Mouse (Mus musculus) spleen, embryonic (tissue): ENCODE results near the gene Nhs.

Experiments used
- CTCF ChIA-PET: fragments of 350-600 bp; sonication (Branson Sonifier 250); formaldehyde crosslinking; loops from one replicate; lab custom pipeline; 2022; lab: Charles Lee

The Nhs gene

GRCm38 (mm10) chrX:162159637-162160611 is at the start of gene Nhs:
Gene Nhs (minus strand): TSS chrX:162159730.
- CTCF ChIA-PET, result no interaction called here

- CTCF ChIA-PET, result no interaction called here
These were observed 46.9 kb upstream of the Nhs start for GRCm38 (mm10) chrX:162206350-162206884.

DNA sequence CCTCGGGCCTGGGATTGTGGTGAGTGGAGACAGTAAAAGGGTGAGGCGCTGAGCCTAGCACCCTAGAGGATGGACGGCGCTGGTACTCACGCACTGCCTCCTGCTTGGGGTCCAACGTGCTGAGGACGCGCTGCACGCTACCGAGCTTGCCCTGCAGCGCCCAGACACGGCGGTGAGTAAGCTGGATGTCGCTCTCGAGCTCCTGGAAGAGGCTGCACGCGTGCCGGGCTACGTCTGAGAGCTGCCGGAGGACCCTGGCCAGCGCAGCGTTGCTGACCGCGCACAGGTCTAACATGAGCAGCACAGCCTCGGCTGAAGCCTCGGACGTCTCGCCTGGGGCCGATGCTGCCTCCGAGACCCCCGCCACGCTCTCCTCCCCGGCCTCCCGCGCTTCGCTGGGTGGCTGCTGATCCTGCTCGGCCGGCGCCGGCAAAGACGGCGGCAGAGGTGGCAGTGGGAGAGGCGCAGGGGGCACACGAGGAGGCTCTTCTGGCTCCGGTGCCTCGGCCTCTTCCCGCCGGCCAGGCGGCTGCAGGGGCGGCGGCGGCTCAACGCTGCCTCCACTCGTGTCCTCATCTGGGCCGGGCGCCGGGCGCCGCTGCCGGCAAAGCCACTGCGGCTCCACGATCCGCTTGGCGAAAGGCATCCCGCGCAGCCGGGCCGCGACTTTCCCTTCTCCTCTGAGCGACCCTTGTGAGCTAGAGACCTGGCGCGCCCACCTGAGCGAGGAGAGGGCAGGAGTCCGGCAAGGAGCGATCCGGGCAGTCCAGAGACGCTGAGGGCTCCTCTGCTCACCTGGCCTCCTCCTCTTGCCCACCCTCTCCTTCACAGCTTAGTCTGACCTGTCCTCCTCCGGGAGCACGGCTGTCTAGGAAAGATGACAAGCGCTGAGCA is 540 bp downstream of the Nhs start:
- CTCF ChIA-PET, result no interaction called here

GRCm38 (mm10) chrX:162158142-162158541 is 1.4 kb downstream of the Nhs start:
- CTCF ChIA-PET, result no interaction called here

DNA sequence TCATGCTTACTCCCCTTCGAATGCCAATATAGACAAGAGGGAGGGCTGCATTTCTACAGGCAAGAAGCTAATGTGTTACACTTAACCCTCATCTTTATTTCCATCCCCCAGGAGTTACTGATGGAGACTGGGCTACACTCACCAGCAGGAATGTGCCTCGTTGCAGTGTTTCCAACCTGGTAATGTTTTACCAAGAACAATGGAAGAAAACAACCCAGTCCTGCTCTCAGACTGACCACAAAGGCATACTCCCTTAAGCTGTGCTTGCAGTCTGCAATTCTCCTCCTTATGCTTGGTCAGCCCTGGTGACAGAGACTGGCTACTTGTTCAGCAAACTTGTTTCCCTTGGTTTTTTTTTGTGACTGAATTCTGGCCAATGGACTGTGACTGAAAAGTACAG is 21.7 kb downstream of the Nhs start:
- CTCF ChIA-PET, result no interaction called here

DNA sequence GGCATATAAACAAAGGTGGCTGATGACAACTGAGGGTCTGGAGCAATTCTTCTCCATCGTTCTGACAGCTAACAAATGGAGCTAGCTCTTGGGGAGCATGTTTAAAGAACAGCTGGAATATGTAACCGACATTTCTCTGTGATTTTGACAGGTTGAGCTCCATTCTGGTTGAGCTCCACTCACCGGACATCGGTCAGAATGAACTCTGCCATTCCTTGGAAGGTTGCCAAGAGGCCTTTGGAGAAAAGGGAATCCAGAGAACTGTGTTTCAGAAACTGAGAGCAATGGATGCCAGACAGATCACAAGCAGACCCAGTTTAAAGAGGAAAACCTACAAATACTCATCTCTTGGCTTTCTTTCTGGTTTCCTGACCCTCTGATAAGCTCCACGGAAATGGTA is 46.3 kb downstream of the Nhs start:
- CTCF ChIA-PET, result no interaction called here

DNA sequence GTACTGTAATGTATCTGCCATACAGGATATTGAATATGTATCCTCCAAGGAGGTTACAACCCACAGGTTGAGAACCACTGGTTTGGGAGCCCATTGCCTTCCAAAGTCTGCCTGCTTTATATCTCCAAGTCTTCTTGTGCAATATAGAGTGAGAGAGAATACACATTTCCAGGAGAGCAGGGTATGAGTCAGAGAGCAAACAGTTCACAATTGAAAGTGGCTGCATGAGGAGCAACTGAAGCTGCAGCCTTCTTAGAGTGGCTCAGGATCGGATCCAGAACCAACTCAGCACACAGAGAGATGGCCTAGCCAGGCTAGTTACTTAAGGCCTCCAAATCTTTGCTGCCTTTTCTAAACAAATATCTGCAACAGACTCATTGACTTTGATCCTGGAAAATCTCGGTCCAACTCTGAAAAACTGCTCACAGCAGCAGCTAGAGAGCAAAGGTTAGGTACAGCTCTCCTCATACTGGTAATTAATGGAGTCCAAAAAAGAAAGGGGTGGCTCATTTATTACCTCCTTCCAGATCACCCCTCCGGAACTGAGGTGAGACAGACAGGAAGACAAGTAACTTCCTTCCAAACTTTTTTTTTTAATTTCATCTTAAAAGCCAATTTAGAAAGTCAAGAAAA is 56.6 kb downstream of the Nhs start:
- CTCF ChIA-PET, result no interaction called here

DNA sequence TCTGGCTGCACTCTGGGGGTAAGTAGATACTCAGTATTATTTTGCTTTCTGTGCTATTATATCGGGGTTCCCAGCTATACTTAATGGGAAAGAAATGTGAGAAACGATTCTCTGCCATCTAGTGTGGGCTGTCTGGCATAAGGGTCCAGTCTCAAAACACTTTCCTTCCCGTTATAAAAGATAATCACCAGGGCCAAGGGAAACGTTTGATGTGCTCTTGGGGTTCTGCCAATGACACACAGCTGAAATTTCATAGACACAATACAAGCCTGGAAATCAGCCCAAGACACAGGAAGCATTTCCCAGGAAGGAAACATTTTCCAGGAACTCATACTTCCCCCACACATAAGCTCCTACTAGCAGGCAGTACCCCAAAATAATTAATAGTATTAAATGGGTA is 61.2 kb downstream of the Nhs start:
- CTCF ChIA-PET, result no interaction called here

DNA sequence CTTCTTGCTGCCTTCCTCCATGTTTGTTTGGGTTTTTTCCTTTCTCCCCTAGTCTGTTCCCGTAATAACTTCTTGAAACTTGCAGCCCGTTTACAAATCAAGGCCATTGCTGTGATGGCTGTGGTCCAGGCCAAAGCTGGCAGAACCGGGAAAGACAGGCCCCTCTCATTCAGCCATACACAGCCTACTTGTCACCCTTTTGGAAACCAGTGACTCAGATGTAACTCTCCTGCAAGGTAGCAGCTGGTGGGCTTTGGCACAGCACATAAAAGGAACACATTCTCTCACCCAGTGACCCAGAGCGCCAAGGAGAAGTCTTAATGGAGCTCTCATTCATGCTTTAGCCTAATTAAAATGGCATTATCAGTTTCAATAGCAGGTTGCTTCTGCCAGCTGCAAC is 72.2 kb downstream of the Nhs start:
- CTCF ChIA-PET, result no interaction called here

DNA sequence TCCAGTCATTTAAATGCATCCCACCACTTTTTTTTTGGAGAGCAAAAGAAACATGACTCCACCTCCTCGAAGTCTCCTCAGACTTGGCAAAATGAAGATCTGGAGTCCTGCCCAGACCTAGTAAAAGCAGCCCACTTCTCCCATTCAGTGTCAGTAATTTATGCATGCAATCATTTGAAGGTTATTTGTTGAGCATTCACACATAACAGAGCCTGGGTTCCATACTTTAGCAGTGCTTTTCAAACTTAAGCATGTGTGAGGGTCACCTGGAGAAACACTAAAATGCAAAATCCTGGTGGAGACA is 73.7 kb downstream of the Nhs start:
- CTCF ChIA-PET, result interaction anchor here (0.6 kb wide), 1 partner anchor 40 kb away, joined by 3 read pairs; no protein-coding TSS in a partner anchor

DNA sequence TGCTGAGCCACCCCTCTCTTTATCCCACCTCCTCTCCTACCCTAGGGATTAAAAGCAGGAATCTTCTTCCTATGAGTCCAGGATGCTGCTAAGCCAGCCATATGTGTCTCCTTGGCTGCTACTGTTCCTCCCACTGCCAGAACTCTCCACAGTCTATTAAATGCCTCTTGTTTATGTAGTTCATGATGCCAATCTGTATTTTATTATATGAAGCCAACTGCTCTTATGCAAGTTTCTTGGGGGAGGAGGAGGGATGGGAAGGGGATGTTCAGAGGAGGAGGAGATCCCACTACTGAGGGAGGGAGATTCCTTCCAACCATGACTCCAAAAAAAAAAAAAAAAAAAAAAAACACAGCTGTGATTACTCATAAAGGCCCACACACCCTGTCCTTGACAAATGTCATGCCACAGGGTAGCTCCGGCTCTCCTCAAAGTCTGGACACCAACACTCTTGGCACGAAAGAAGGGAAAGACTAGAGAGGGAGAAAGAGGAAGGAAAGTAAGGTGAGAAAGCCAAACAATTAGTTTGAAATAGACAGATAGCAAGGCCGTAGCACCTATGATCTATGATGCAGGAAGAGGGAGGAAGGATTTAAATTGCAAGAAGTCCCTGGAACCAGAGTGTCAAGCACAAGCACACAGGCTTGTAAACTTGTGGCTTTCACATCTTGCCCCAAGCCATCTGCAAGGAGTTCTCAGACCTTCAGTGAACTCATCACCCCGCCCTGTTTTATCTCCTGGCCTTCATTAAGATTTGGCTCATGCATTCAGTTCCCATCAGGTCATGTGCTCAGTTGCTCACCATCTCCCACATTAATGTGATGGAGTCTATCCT is 74.3 kb downstream of the Nhs start:
- CTCF ChIA-PET, result interaction anchor here (0.6 kb wide), 1 partner anchor 40 kb away, joined by 3 read pairs; no protein-coding TSS in a partner anchor

- CTCF ChIA-PET, result no interaction called here
These were observed 96.4 kb downstream of the Nhs start for GRCm38 (mm10) chrX:162063164-162063563.

- CTCF ChIA-PET, result no interaction called here
These were observed 103.9 kb downstream of the Nhs start for GRCm38 (mm10) chrX:162055635-162056034.

- CTCF ChIA-PET, result no interaction called here
These were observed 106.0 kb downstream of the Nhs start for GRCm38 (mm10) chrX:162053566-162053965.

DNA sequence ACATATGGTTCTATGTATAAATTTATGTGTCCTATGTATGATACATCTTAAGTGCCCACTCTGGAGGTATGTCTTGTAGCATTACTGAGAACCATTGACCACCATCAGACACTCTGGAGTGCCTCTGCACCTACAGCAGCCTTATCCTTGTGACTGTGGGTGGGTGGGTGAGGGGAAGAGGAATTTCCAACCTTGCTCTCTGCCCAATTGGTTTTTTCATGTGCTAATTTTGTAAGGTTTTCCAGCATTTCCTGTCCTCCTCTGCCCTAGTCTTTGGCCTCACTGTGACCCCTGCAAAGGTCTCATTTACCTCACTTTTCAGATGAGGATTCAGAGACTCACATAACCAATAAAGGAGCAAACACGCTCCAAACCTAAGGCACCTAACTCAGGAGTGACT is 107.0 kb downstream of the Nhs start:
- CTCF ChIA-PET, result no interaction called here

DNA sequence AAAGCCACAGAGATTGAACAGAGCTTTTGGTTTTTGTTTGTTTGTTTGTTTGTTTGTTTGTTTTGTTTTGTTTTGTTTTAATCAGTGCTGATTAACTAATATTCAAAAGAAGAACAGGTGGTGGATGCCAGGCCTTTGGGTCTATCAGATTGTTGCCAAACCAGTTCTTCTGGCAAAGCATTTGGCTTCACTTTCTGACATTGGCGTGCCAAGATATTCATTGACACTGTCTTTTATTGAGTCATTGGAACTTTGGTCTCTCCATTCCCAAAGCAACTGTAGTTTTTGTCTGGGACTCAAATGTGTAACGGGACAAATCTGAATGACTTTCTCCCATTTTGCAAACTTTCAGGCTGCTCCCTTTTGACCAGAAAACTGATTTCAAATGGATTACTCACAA is 109.9 kb downstream of the Nhs start:
- CTCF ChIA-PET, result no interaction called here

GRCm38 (mm10) chrX:162045527-162045926 is 114.0 kb downstream of the Nhs start:
- CTCF ChIA-PET, result interaction anchor here (0.7 kb wide), 1 partner anchor 40 kb away, joined by 3 read pairs; no protein-coding TSS in a partner anchor

DNA sequence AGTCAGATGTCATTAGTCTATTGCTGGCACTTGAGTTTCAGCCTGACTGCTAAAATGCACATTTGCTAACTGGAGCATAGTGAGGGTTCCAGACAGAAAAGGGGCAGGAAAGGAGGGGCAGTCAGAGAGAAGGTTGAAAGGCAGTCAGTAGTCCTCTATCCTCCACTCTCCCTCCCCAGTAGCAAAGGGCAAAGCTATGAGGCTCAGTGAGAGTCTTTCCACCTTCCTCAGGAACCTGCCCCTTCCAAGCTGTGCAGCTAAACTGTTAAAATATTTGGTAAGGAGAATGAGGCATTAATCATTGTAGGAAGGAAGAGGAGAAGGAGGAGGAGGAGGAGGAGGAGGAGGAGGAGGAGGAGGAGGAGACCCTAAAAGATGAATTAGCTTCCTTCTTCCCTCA is 115.4 kb downstream of the Nhs start:
- CTCF ChIA-PET, result no interaction called here

DNA sequence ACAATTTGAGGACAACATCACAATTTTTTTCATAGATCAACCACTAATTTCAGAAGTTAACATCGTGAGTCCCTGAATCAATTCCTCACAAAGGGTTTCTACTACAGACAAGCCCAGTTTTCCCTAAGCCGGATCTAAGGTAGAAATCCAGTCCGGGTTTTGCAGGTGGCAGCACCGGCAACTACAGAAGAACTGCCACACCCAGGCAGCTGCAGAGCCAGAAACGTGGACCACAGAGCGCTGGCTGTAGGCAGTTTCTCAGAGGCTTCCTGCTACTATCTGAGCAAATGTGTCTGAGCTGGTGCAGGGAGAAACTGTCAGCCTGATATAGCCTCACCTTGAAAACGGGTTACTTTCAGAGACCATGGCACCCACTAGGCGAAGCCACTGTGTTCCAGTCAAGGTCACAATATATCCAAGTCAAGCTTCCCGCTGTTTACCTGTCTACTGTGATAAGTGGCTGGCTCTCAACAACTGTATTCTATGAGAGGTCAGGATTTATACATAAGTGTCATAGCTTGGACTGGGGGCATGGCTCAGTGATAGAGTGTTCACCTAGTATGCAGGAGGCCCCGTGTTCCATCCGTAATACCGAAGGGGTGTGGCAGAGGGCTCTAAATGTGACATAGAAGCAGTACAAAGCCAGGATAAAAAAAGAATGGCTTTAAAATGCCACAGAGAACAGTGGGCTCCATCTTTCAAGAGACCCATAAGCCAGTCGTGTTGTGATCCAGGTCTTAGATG is 134.1 kb downstream of the Nhs start:
- CTCF ChIA-PET, result no interaction called here

DNA sequence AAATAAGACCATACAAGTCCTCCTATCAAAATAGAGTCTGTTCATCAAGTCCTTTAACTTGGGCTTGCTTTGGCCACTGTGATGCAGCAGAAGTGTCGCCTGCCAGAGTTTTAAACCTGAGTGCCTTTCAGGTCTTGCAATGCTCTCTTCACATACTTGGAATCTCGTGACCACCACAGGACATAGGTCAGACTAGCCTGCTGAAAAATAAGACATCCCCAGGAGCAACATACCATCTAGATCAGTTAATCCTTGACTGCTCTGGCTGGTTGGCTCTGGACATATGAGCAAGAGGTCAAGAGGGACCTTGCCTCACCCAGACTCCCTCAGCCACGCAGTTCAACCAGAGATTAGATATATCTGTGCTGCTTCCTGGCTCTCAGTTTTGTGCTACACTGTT is 137.8 kb downstream of the Nhs start:
- CTCF ChIA-PET, result no interaction called here
